In genomic region chr16:89886561-89886960, GRCm38 (mm10) we compare ENCODE assay signal across 29 mouse cellular contexts.
"Had no signal": no experiment of that assay in that cellular context is flagged by ENCODE, and none has a peak within 500 bp of the region (broad histone marks: within the 10 kb centered on the region; RNA-seq: fewer than 3 reads in every experiment).

No protein-coding gene starts in this region.

- H3K27ac ChIP-seq: embryonic facial prominence, embryonic 10.5 days; embryonic facial prominence, embryonic 12.5 days; embryonic facial prominence, embryonic 13.5 days; embryonic facial prominence, embryonic 15.5 days; forebrain, embryonic 10.5 days; forebrain, embryonic 12.5 days; forebrain, embryonic 13.5 days; forebrain, embryonic 15.5 days had no signal

- DNase-seq: cerebellum, adult 18-20 months; cerebellum, adult 2 months; cerebellum, adult 8-10 months; cerebellum, adult 9-10 months; cerebellum, adult 9-11 months; cerebellum, postnatal 10 days; cerebellum, postnatal 14 days; cerebellum, postnatal 25 days; cerebellum, postnatal 36 days; embryo, embryonic 11 days; forebrain, postnatal 0 days; gastrocnemius, adult 2 months; gastrocnemius, postnatal 10 days; gastrocnemius, postnatal 14 days; gastrocnemius, postnatal 25 days; gastrocnemius, postnatal 36 days; heart, adult 11 months; heart, adult 18-20 months had no signal

- ATAC-seq: forebrain, embryonic 13.5 days; forebrain, embryonic 14.5 days; forebrain, embryonic 15.5 days; forebrain, embryonic 16.5 days; forebrain, postnatal 0 days had no signal

- H3K9me3 ChIP-seq: embryonic facial prominence, embryonic 12.5 days; embryonic facial prominence, embryonic 15.5 days; forebrain, embryonic 10.5 days; forebrain, embryonic 12.5 days; forebrain, embryonic 13.5 days; forebrain, embryonic 15.5 days had no signal

- H3K4me3 ChIP-seq: embryonic facial prominence, embryonic 10.5 days; embryonic facial prominence, embryonic 12.5 days; embryonic facial prominence, embryonic 13.5 days; embryonic facial prominence, embryonic 15.5 days; erythroblast, embryonic 14.5 days; forebrain, embryonic 10.5 days; forebrain, embryonic 12.5 days; forebrain, embryonic 13.5 days; forebrain, embryonic 15.5 days; gastrocnemius, adult 2 months had no signal

- H3K36me3 ChIP-seq: forebrain, embryonic 12.5 days; forebrain, embryonic 15.5 days had no signal

- H3K27me3 ChIP-seq: embryonic facial prominence, embryonic 12.5 days; embryonic facial prominence, embryonic 13.5 days; embryonic facial prominence, embryonic 15.5 days; forebrain, embryonic 12.5 days; forebrain, embryonic 13.5 days; forebrain, embryonic 15.5 days had no signal

- H3K4me2 ChIP-seq: embryonic facial prominence, embryonic 12.5 days; embryonic facial prominence, embryonic 13.5 days; embryonic facial prominence, embryonic 15.5 days; forebrain, embryonic 12.5 days; forebrain, embryonic 13.5 days; forebrain, embryonic 15.5 days had no signal

- H3K9ac ChIP-seq: embryonic facial prominence, embryonic 12.5 days; embryonic facial prominence, embryonic 13.5 days; embryonic facial prominence, embryonic 15.5 days; forebrain, embryonic 12.5 days; forebrain, embryonic 13.5 days; forebrain, embryonic 15.5 days; forebrain, postnatal 0 days had no signal
